8 mouse cellular contexts compared by ENCODE assay signal in the genomic region with DNA sequence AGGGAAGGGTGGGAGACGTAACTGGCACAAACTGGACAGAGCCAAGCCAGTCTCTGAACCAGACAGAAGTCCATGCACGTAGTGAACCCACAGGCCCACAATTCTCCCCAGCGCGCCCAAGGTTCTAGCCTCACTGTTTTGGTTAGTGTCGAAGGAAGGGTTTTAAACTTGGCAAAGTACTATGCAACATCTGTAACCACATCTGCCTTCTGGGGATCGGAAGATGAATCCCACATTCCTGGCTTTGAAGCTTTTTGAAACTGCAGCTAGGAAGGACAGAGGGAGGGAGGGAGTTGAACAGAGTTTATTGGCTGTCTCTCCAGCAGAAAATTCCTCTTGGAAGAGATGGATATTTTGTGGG. TPM values are rescaled to one million over a fixed set of nuclear protein-coding genes. Genes with fewer than 3 reads are reported as not detected.
A peak's percentile ranks its signal among the peaks of the same experiment; 100 is the strongest.
DNase-seq lines count a peak whose midpoint lies in the region; ATAC-seq lines count a peak whose summit lies in the region.

No protein-coding gene starts in this region.

- peak overlapping the region; percentile 98 for H3K27ac ChIP-seq in embryonic facial prominence, embryonic 12.5 days
- H3K27ac ChIP-seq in hindbrain, embryonic 15.5 days (replicated peaks), result peak overlapping the region; percentile 99
- peak overlapping the region; percentile 97 for H3K27ac ChIP-seq in midbrain, embryonic 10.5 days (replicated peaks)

- peak; percentile 60 for DNase-seq in embryo, embryonic 10.5 days (ENCODE audit: low spot score)
- no peak for DNase-seq in embryo, embryonic 11 days
- peak; percentile 26 for DNase-seq in 416B (ENCODE audit: low read depth)
- peak; percentile 31 for DNase-seq in midbrain, embryonic 10.5 days (ENCODE audit: low spot score)

- H3K9ac ChIP-seq in embryonic facial prominence, embryonic 12.5 days, result peak overlapping the region; percentile 90
- H3K9ac ChIP-seq in hindbrain, embryonic 15.5 days, result peak overlapping the region; percentile 90

- peak overlapping the region; percentile 91 for H3K4me3 ChIP-seq in embryonic facial prominence, embryonic 12.5 days
- H3K4me3 ChIP-seq in hindbrain, embryonic 15.5 days, result peak overlapping the region; percentile 75
- peak overlapping the region; percentile 92 for H3K4me3 ChIP-seq in midbrain, embryonic 10.5 days

- H3K36me3 ChIP-seq in embryonic facial prominence, embryonic 12.5 days, result no peaks in the 10 kb centered on the region
- no peaks in the 10 kb centered on the region for H3K36me3 ChIP-seq in hindbrain, embryonic 15.5 days
- H3K36me3 ChIP-seq in midbrain, embryonic 10.5 days, result no peaks in the 10 kb centered on the region

- peak overlapping the region; percentile 61 for H3K4me2 ChIP-seq in embryonic facial prominence, embryonic 12.5 days (replicated peaks)
- peak overlapping the region; percentile 69 for H3K4me2 ChIP-seq in hindbrain, embryonic 15.5 days

- no peaks in the 10 kb centered on the region for H3K27me3 ChIP-seq in embryonic facial prominence, embryonic 12.5 days
- H3K27me3 ChIP-seq in hindbrain, embryonic 15.5 days, result no peaks in the 10 kb centered on the region
- H3K27me3 ChIP-seq in midbrain, embryonic 10.5 days (ENCODE audit: low read depth, poor library complexity, severe bottlenecking), result no peaks in the 10 kb centered on the region

- H3K9me3 ChIP-seq in embryonic facial prominence, embryonic 12.5 days, result no peaks in the 10 kb centered on the region
- H3K9me3 ChIP-seq in hindbrain, embryonic 15.5 days, result no peaks in the 10 kb centered on the region
- no peaks in the 10 kb centered on the region for H3K9me3 ChIP-seq in midbrain, embryonic 10.5 days (replicated peaks)

- 2% methylated on average over 6 of the region's 6 CpGs for WGBS in embryonic facial prominence, embryonic 12.5 days
- 3% methylated on average over 6 of the region's 6 CpGs for WGBS in hindbrain, embryonic 15.5 days
- WGBS in midbrain, embryonic 10.5 days, result 4% methylated on average over 6 of the region's 6 CpGs

- no peak for ATAC-seq in embryonic facial prominence, embryonic 12.5 days (ENCODE audit: insufficient number of reproducible peaks, insufficient read depth, low FRiP score, low TSS enrichment)
- ATAC-seq in hindbrain, embryonic 15.5 days (ENCODE audit: low FRiP score, low read depth), result no peak
- ATAC-seq in erythroid progenitor cell, adult 5-6 weeks (replicated peaks; ENCODE audit: low FRiP score, poor library complexity, severe bottlenecking), result no peak
- no peak for ATAC-seq in monocyte, adult 5-6 weeks (replicated peaks; ENCODE audit: insufficient number of reproducible peaks, low FRiP score, low TSS enrichment, poor library complexity, severe bottlenecking)

- peaks cover 30% of the 10 kb centered on the region for H3K4me1 ChIP-seq in embryonic facial prominence, embryonic 12.5 days
- H3K4me1 ChIP-seq in hindbrain, embryonic 15.5 days (replicated peaks), result peaks cover 56% of the 10 kb centered on the region
- peaks cover 63% of the 10 kb centered on the region for H3K4me1 ChIP-seq in midbrain, embryonic 10.5 days

RNA-seq across cellular contexts. Expression of a gene that starts 0.9 kb away (rescaled TPM):
- polyA plus RNA-seq in embryonic facial prominence, embryonic 12.5 days (2016; fragmentation: Nextera tagmentation; extraction: Ambion mirVana), result 7.9 and 8.1 TPM in 2 replicates
- polyA plus RNA-seq in hindbrain, embryonic 15.5 days (2015; fragmentation: Nextera tagmentation; extraction: Ambion mirVana), result 4.5 and 5.0 TPM in 2 replicates
- 2.9 and 3.2 TPM in 2 replicates for polyA plus RNA-seq in midbrain, embryonic 10.5 days (2016; fragmentation: Nextera tagmentation; extraction: Ambion mirVana)
- total RNA-seq in erythroid progenitor cell, adult 5-6 weeks (2015; ENCODE audit: low replicate concordance), result 1.1 and 3.4 TPM in 2 replicates
- total RNA-seq in erythroid progenitor cell, adult 5-6 weeks (2017; ENCODE audit: low replicate concordance), result not detected in 2 replicates
- 1.1 to 2.3 TPM (median 2.1 TPM) in 3 replicates for total RNA-seq in monocyte, adult 5-6 weeks (2017)

RNA-seq across cellular contexts. Expression of a gene that starts 1.1 kb away (rescaled TPM):
- polyA plus RNA-seq in embryonic facial prominence, embryonic 12.5 days (2016; fragmentation: Nextera tagmentation; extraction: Ambion mirVana), result 10.8 and 12.9 TPM in 2 replicates
- 12.0 and 16.2 TPM in 2 replicates for polyA plus RNA-seq in hindbrain, embryonic 15.5 days (2015; fragmentation: Nextera tagmentation; extraction: Ambion mirVana)
- polyA plus RNA-seq in midbrain, embryonic 10.5 days (2016; fragmentation: Nextera tagmentation; extraction: Ambion mirVana), result 3.0 and 5.3 TPM in 2 replicates
- total RNA-seq in erythroid progenitor cell, adult 5-6 weeks (2015; ENCODE audit: low replicate concordance), result not detected in 2 replicates
- 2.7 TPM in 1 of 2 replicates, not detected in the other for total RNA-seq in erythroid progenitor cell, adult 5-6 weeks (2017; ENCODE audit: low replicate concordance)
- total RNA-seq in monocyte, adult 5-6 weeks (2017), result 0.97 to 2.3 TPM (median 1.3 TPM) in 3 replicates
